Comparison of ENCODE assay signal across 24 mouse cellular contexts in genomic region chr8:123696167-123696566, GRCm38 (mm10).
"Had no signal": no experiment of that assay in that cellular context is flagged by ENCODE, and none has a peak within 500 bp of the region (broad histone marks: within the 10 kb centered on the region; RNA-seq: fewer than 3 reads in every experiment).

No protein-coding gene starts in this region.

- H3K27me3 ChIP-seq: heart, embryonic 13.5 days; heart, embryonic 15.5 days; hindbrain, embryonic 15.5 days had no signal

- DNase-seq: gastrocnemius, postnatal 14 days; gastrocnemius, postnatal 36 days; heart, adult 11 months; heart, adult 2 months; heart, postnatal 14 days; heart, postnatal 36 days; kidney, adult 18-20 months; kidney, adult 8-10 months; kidney, postnatal 10 days; kidney, postnatal 25 days; kidney, postnatal 4 days; liver; liver, embryonic 13.5 days had no signal

- ATAC-seq: hindbrain, postnatal 0 days had no signal

- H3K9me3 ChIP-seq: heart, embryonic 13.5 days; heart, embryonic 15.5 days; hindbrain, embryonic 13.5 days; hindbrain, embryonic 15.5 days; limb, embryonic 10.5 days; limb, embryonic 12.5 days; liver, embryonic 13.5 days had no signal

- H3K9ac ChIP-seq: heart, embryonic 13.5 days; heart, embryonic 15.5 days; hindbrain, embryonic 13.5 days; hindbrain, embryonic 15.5 days; limb, embryonic 12.5 days; liver, embryonic 13.5 days had no signal

- H3K36me3 ChIP-seq: heart, embryonic 13.5 days; heart, embryonic 15.5 days; hindbrain, embryonic 13.5 days; hindbrain, embryonic 15.5 days; limb, embryonic 10.5 days; limb, embryonic 12.5 days; liver, embryonic 13.5 days had no signal

- H3K4me2 ChIP-seq: heart, embryonic 11.5 days; heart, embryonic 13.5 days; heart, embryonic 15.5 days; hindbrain, embryonic 13.5 days; hindbrain, embryonic 15.5 days; limb, embryonic 12.5 days; liver, embryonic 11.5 days; liver, embryonic 13.5 days had no signal

- H3K27ac ChIP-seq: heart, adult 2 months; heart, embryonic 13.5 days; heart, embryonic 15.5 days; hindbrain, embryonic 13.5 days; hindbrain, embryonic 15.5 days; hindbrain, postnatal 0 days; layer of hippocampus, adult 2 months; left cerebral cortex, adult 2 months; limb, embryonic 10.5 days; limb, embryonic 12.5 days; liver, embryonic 13.5 days had no signal

- H3K4me3 ChIP-seq: heart, adult 2 months; heart, embryonic 13.5 days; heart, embryonic 15.5 days; hindbrain, embryonic 13.5 days; hindbrain, embryonic 15.5 days; layer of hippocampus, adult 2 months; left cerebral cortex, adult 2 months; limb, embryonic 10.5 days; limb, embryonic 12.5 days; liver, embryonic 13.5 days had no signal
